Mouse (Mus musculus): ENCODE data around the gene Pla2g3.

DNA sequence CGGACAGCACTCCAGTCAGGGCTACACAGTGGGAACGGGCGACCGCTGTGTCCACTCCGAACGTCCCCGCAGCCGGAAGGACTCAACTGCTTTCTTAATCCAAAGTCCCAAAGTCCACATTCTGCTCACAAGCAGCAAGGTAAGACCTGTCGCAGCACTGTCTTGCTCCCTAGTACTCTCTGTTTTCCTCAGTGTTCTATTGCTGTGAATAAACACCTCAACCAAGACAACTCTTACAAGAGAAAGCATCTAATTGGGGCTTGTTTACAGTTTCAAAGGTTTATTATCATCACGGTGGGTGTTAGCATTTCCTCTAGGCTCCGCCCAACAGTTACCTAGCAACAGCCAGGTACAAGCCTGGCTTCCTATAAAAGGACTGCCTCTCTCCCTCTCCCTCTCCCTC lies 16.6 kb upstream of the Pla2g3 start:
- TF ChIP-seq MAX (IDR thresholded peaks at IDR 0.05; ENCODE audit: low read depth) (no peak), MYOG (IDR thresholded peaks at IDR 0.05; ENCODE audit: control insufficient read depth in 1 of 3, insufficient read depth in 1 of 3, insufficient read length in 2 of 3, low read depth in 2 of 3) (no peak), E2F4 (IDR thresholded peaks at IDR 0.05; ENCODE audit: insufficient read depth) (no peak), POLR2A (IDR thresholded peaks at IDR 0.05; ENCODE audit: insufficient read length, low read depth) (no peak), REST (IDR thresholded peaks at IDR 0.05; ENCODE audit: insufficient read depth, insufficient read length) (no peak)

Measured in myocyte (in vitro differentiated cells).